In the genomic region with DNA sequence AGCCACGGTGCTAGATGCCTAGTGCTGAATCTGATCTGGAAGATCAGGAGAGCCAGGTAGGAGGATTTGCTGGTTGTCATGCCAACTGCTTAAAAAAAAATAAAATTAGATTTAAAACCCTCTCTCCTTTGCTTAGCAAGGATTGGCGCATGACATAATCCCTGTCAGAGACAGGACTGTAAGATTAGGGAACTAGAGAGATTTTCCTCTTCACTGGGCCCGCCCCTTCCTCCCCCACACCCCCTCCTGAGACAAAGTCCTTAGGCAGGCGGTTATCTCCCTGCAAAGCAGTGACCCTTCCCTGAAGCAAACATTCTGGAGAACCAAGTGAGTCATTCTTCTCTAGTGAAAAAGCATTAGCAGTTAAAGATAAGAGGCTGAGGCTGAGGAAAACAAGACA, we compare ENCODE assay signal across 18 mouse cellular contexts. TPM values are rescaled to one million over a fixed set of nuclear protein-coding genes. Genes with fewer than 3 reads are reported as not detected.
DNase-seq lines count a peak whose midpoint lies in the region; ATAC-seq lines count a peak whose summit lies in the region.
"Had no signal": no experiment of that assay in that cellular context is flagged by ENCODE, and none has a peak within 500 bp of the region (broad histone marks: within the 10 kb centered on the region; RNA-seq: fewer than 3 reads in every experiment).

No protein-coding gene starts in this region.

- intact Hi-C loops in heart, postnatal 36 days (cut with DNase I) = no loop called here

- H3K4me2 ChIP-seq in intestine, embryonic 16.5 days (ENCODE audit: low read depth, low read length) = no peak overlapping the region
- no peak overlapping the region for H3K4me2 ChIP-seq in hindbrain, embryonic 13.5 days
- H3K4me2 ChIP-seq: hindbrain, embryonic 14.5 days had no signal

- H3K27me3 ChIP-seq in intestine, embryonic 16.5 days (replicated peaks; ENCODE audit: control insufficient read depth, insufficient read depth, low read length) = no peaks in the 10 kb centered on the region
- no peaks in the 10 kb centered on the region for H3K27me3 ChIP-seq in hindbrain, embryonic 13.5 days

- peak; percentile 2 to 20 for DNase-seq in heart, adult 18-20 months
- DNase-seq in heart, postnatal 36 days = no peak
- peak; percentile 8 to 24 for DNase-seq in urinary bladder, adult 18-20 months (ENCODE audit: low spot score in 2 of 2)
- no peak for DNase-seq in urinary bladder, postnatal 10 days (ENCODE audit: low spot score)
- peak; percentile 79 for DNase-seq in yolk sac, embryonic 10.5 days (ENCODE audit: low spot score)
- no peak for DNase-seq in cerebellum, postnatal 14 days
- DNase-seq: adrenal gland, postnatal 36 days; cerebellum, adult 8-10 months; thymus, adult 18-20 months had no signal

- H3K9ac ChIP-seq in intestine, embryonic 16.5 days (ENCODE audit: low read depth, low read length) = no peak overlapping the region
- no peak overlapping the region for H3K9ac ChIP-seq in hindbrain, embryonic 13.5 days
- H3K9ac ChIP-seq: hindbrain, embryonic 14.5 days had no signal

- peak; percentile 94 for ATAC-seq in intestine, embryonic 16.5 days
- no peak for ATAC-seq in hindbrain, embryonic 13.5 days (ENCODE audit: low FRiP score)

- H3K9me3 ChIP-seq in intestine, embryonic 16.5 days (ENCODE audit: control insufficient read depth, low read length) = no peaks in the 10 kb centered on the region
- H3K9me3 ChIP-seq in hindbrain, embryonic 13.5 days = no peaks in the 10 kb centered on the region

- no peaks in the 10 kb centered on the region for H3K36me3 ChIP-seq in intestine, embryonic 16.5 days (ENCODE audit: control insufficient read depth, insufficient read depth, low read length)
- H3K36me3 ChIP-seq in hindbrain, embryonic 13.5 days = no peaks in the 10 kb centered on the region

- H3K4me1 ChIP-seq in intestine, embryonic 16.5 days (ENCODE audit: control insufficient read depth, insufficient read depth, low read length) = no peaks in the 10 kb centered on the region
- H3K4me1 ChIP-seq in hindbrain, embryonic 13.5 days (replicated peaks) = no peaks in the 10 kb centered on the region

- WGBS in intestine, embryonic 16.5 days = 27% methylated on average over 4 of the region's 4 CpGs
- 68% methylated on average over 4 of the region's 4 CpGs for WGBS in hindbrain, embryonic 13.5 days

- H3K4me3 ChIP-seq in intestine, embryonic 16.5 days (ENCODE audit: low read length) = no peak overlapping the region
- no peak overlapping the region for H3K4me3 ChIP-seq in hindbrain, embryonic 13.5 days
- H3K4me3 ChIP-seq: myocyte had no signal

- no peak overlapping the region for H3K27ac ChIP-seq in intestine, embryonic 16.5 days (ENCODE audit: low read length)
- H3K27ac ChIP-seq in hindbrain, embryonic 13.5 days = no peak overlapping the region
- H3K27ac ChIP-seq: hindbrain, embryonic 14.5 days; macrophage had no signal

RNA-seq across cellular contexts. Expression of a gene that starts 1.2 kb away (rescaled TPM):
- total RNA-seq in heart, adult 18-20 months (2021) = not detected
- not detected for total RNA-seq in heart, postnatal 36 days (2021)
- not detected in 2 replicates for polyA plus RNA-seq in intestine, embryonic 16.5 days (2015; fragmentation: Nextera tagmentation; extraction: Ambion mirVana)
- polyA plus RNA-seq in hindbrain, embryonic 13.5 days (2015; fragmentation: Nextera tagmentation; extraction: Ambion mirVana) = not detected in 2 replicates
- total RNA-seq: adrenal gland, postnatal 36 days had no signal
- polyA plus RNA-seq: C2C12; hindbrain, embryonic 14.5 days; large intestine, adult 2 months; limb, embryonic 11.5 days; macrophage; myocyte had no signal

RNA-seq across cellular contexts. Expression of a gene that starts 37.9 kb away (rescaled TPM):
- total RNA-seq in heart, adult 18-20 months (2021) = not detected
- not detected for total RNA-seq in heart, postnatal 36 days (2021)
- not detected in 2 replicates for polyA plus RNA-seq in intestine, embryonic 16.5 days (2015; fragmentation: Nextera tagmentation; extraction: Ambion mirVana)
- not detected in 2 replicates for polyA plus RNA-seq in hindbrain, embryonic 13.5 days (2015; fragmentation: Nextera tagmentation; extraction: Ambion mirVana)
- total RNA-seq: adrenal gland, postnatal 36 days had no signal
- polyA plus RNA-seq: C2C12; frontal cortex, adult 2 months; hindbrain, embryonic 14.5 days; large intestine, adult 2 months; limb, embryonic 11.5 days; macrophage; myocyte had no signal

Comparison
In these comparisons a context has a peak if more than half of its experiments do, and no peak if none do; other contexts are left out.
1. DNase-seq: peak in heart, adult 18-20 months (2 of 2), urinary bladder, adult 18-20 months (2 of 2) and yolk sac, embryonic 10.5 days (single experiment); none in heart, postnatal 36 days (0 of 2), urinary bladder, postnatal 10 days (single experiment) and cerebellum, postnatal 14 days (0 of 2).